Comparison of ENCODE assay signal across 15 mouse cellular contexts in genomic region chr7:34722151-34722550, GRCm38 (mm10).
DNase-seq lines count a peak whose midpoint lies in the region; ATAC-seq and TF ChIP-seq lines count a peak whose summit lies in the region.
"Had no signal": no experiment of that assay in that cellular context is flagged by ENCODE, and none has a peak within 500 bp of the region (broad histone marks: within the 10 kb centered on the region; RNA-seq: fewer than 3 reads in every experiment).

No protein-coding gene starts in this region.

- 0 out of 2 replicates have a peak, but pooled peaks cover 4% of the 10 kb centered on the region for H3K9me3 ChIP-seq in forebrain, embryonic 12.5 days
- H3K9me3 ChIP-seq in forebrain, embryonic 16.5 days (ENCODE audit: control insufficient read depth, low read length), result no peaks in the 10 kb centered on the region; the same call in 1 of the 2 replicates
- no peaks in the 10 kb centered on the region for H3K9me3 ChIP-seq in hindbrain, embryonic 11.5 days (ENCODE audit: control insufficient read depth, low read length)
- no peaks in the 10 kb centered on the region for H3K9me3 ChIP-seq in hindbrain, embryonic 16.5 days (ENCODE audit: control insufficient read depth, low read length)
- H3K9me3 ChIP-seq in midbrain, embryonic 13.5 days, result no peaks in the 10 kb centered on the region
- H3K9me3 ChIP-seq in midbrain, embryonic 11.5 days (ENCODE audit: control insufficient read depth, low read length), result no peaks in the 10 kb centered on the region
- no peaks in the 10 kb centered on the region for H3K9me3 ChIP-seq in neural tube, embryonic 14.5 days (ENCODE audit: control insufficient read depth, low read length)
- no peaks in the 10 kb centered on the region for H3K9me3 ChIP-seq in intestine, postnatal 0 days (ENCODE audit: control insufficient read depth)
- H3K9me3 ChIP-seq: embryonic facial prominence, embryonic 15.5 days; liver, embryonic 15.5 days had no signal

- 50% methylated on average over 8 of the region's 8 CpGs for WGBS in forebrain, embryonic 12.5 days
- WGBS in forebrain, embryonic 16.5 days, result 39% methylated on average over 8 of the region's 8 CpGs
- 29% methylated on average over 8 of the region's 8 CpGs for WGBS in hindbrain, embryonic 11.5 days
- WGBS in hindbrain, embryonic 16.5 days, result 36% methylated on average over 8 of the region's 8 CpGs
- 50% methylated on average over 8 of the region's 8 CpGs for WGBS in midbrain, embryonic 13.5 days
- WGBS in midbrain, embryonic 11.5 days, result 55% methylated on average over 8 of the region's 8 CpGs
- 32% methylated on average over 8 of the region's 8 CpGs for WGBS in neural tube, embryonic 14.5 days
- WGBS in intestine, postnatal 0 days, result 34% methylated on average over 8 of the region's 8 CpGs

- no peak for DNase-seq in hindbrain, embryonic 11.5 days (ENCODE audit: low spot score)
- DNase-seq in midbrain, embryonic 11.5 days (ENCODE audit: low spot score, missing footprints), result no peak
- DNase-seq: cerebellum, adult 11 months; kidney, adult 18-20 months; right cerebral cortex, postnatal 25 days; thymus, postnatal 14 days had no signal

- peak overlapping the region; percentile 46; the same call in 1 of the 2 replicates for H3K27ac ChIP-seq in forebrain, embryonic 12.5 days
- H3K27ac ChIP-seq in forebrain, embryonic 16.5 days (ENCODE audit: low read length), result no peak overlapping the region
- H3K27ac ChIP-seq in hindbrain, embryonic 11.5 days (ENCODE audit: low read depth, low read length), result 0 out of 2 replicates have a peak overlapping the region, but pooled peaks have one; percentile 17
- H3K27ac ChIP-seq in hindbrain, embryonic 16.5 days (ENCODE audit: low read depth, low read length), result no peak overlapping the region
- peak overlapping the region; percentile 56; the same call in 1 of the 2 replicates for H3K27ac ChIP-seq in midbrain, embryonic 13.5 days
- no peak overlapping the region; the same call in 1 of the 2 replicates for H3K27ac ChIP-seq in midbrain, embryonic 11.5 days (ENCODE audit: low read depth, low read length)
- peak overlapping the region; percentile 29; the same call in 1 of the 2 replicates for H3K27ac ChIP-seq in neural tube, embryonic 14.5 days (ENCODE audit: low read depth, low read length)
- H3K27ac ChIP-seq in intestine, postnatal 0 days (ENCODE audit: low read depth, low read length), result no peak overlapping the region
- H3K27ac ChIP-seq: embryonic facial prominence, embryonic 15.5 days; liver, embryonic 15.5 days had no signal

- no peak overlapping the region for H3K4me2 ChIP-seq in forebrain, embryonic 12.5 days
- no peak overlapping the region for H3K4me2 ChIP-seq in forebrain, embryonic 16.5 days (ENCODE audit: low read length)
- no peak overlapping the region for H3K4me2 ChIP-seq in hindbrain, embryonic 11.5 days (replicated peaks; ENCODE audit: low read depth, low read length)
- H3K4me2 ChIP-seq in hindbrain, embryonic 16.5 days (ENCODE audit: low read length), result no peak overlapping the region
- no peak overlapping the region for H3K4me2 ChIP-seq in midbrain, embryonic 13.5 days (replicated peaks)
- H3K4me2 ChIP-seq in midbrain, embryonic 11.5 days, result no peak overlapping the region
- H3K4me2 ChIP-seq in neural tube, embryonic 14.5 days (ENCODE audit: low read depth, low read length), result no peak overlapping the region
- no peak overlapping the region for H3K4me2 ChIP-seq in intestine, postnatal 0 days (replicated peaks; ENCODE audit: low read depth)
- H3K4me2 ChIP-seq: embryonic facial prominence, embryonic 15.5 days; liver, embryonic 15.5 days had no signal

- ATAC-seq in forebrain, embryonic 12.5 days (ENCODE audit: low FRiP score), result no peak
- no peak for ATAC-seq in forebrain, embryonic 16.5 days
- ATAC-seq in hindbrain, embryonic 11.5 days (ENCODE audit: low FRiP score), result no peak
- no peak for ATAC-seq in hindbrain, embryonic 16.5 days
- no peak for ATAC-seq in midbrain, embryonic 13.5 days
- ATAC-seq in midbrain, embryonic 11.5 days (ENCODE audit: low FRiP score), result no peak
- ATAC-seq in neural tube, embryonic 14.5 days (ENCODE audit: low read depth), result no peak
- ATAC-seq in intestine, postnatal 0 days, result no peak

- H3K9ac ChIP-seq in forebrain, embryonic 12.5 days, result peak overlapping the region; percentile 17
- H3K9ac ChIP-seq in forebrain, embryonic 16.5 days (replicated peaks; ENCODE audit: low read depth, low read length), result no peak overlapping the region
- H3K9ac ChIP-seq in hindbrain, embryonic 11.5 days (ENCODE audit: low read depth, low read length), result no peak overlapping the region
- H3K9ac ChIP-seq in hindbrain, embryonic 16.5 days (ENCODE audit: low read depth, low read length), result no peak overlapping the region
- H3K9ac ChIP-seq in midbrain, embryonic 13.5 days (replicated peaks), result peak overlapping the region; percentile 25; the same call in 1 of the 2 replicates
- H3K9ac ChIP-seq in midbrain, embryonic 11.5 days (ENCODE audit: low read length), result no peak overlapping the region
- no peak overlapping the region for H3K9ac ChIP-seq in neural tube, embryonic 14.5 days (replicated peaks; ENCODE audit: low read depth, low read length)
- no peak overlapping the region for H3K9ac ChIP-seq in intestine, postnatal 0 days (ENCODE audit: low read depth, low read length)
- H3K9ac ChIP-seq: embryonic facial prominence, embryonic 15.5 days; liver, embryonic 15.5 days had no signal

- no peaks in the 10 kb centered on the region for H3K27me3 ChIP-seq in forebrain, embryonic 12.5 days
- no peaks in the 10 kb centered on the region for H3K27me3 ChIP-seq in forebrain, embryonic 16.5 days (replicated peaks; ENCODE audit: control insufficient read depth, insufficient read depth, low read length)
- H3K27me3 ChIP-seq in hindbrain, embryonic 11.5 days (ENCODE audit: control insufficient read depth, insufficient read depth, low read length), result no peaks in the 10 kb centered on the region
- no peaks in the 10 kb centered on the region for H3K27me3 ChIP-seq in hindbrain, embryonic 16.5 days (replicated peaks; ENCODE audit: control insufficient read depth, insufficient read depth, low read length)
- no peaks in the 10 kb centered on the region for H3K27me3 ChIP-seq in midbrain, embryonic 13.5 days
- no peaks in the 10 kb centered on the region for H3K27me3 ChIP-seq in midbrain, embryonic 11.5 days (ENCODE audit: control insufficient read depth, insufficient read depth, low read length)
- no peaks in the 10 kb centered on the region for H3K27me3 ChIP-seq in neural tube, embryonic 14.5 days (ENCODE audit: control insufficient read depth, insufficient read depth, low read length)
- H3K27me3 ChIP-seq in intestine, postnatal 0 days (replicated peaks; ENCODE audit: control insufficient read depth, insufficient read depth, low read length), result no peaks in the 10 kb centered on the region

- no peak overlapping the region for H3K4me3 ChIP-seq in forebrain, embryonic 12.5 days (replicated peaks)
- H3K4me3 ChIP-seq in forebrain, embryonic 16.5 days (replicated peaks; ENCODE audit: low read length), result no peak overlapping the region
- H3K4me3 ChIP-seq in hindbrain, embryonic 11.5 days (ENCODE audit: low read depth, low read length), result no peak overlapping the region
- no peak overlapping the region for H3K4me3 ChIP-seq in hindbrain, embryonic 16.5 days (ENCODE audit: low read length)
- H3K4me3 ChIP-seq in midbrain, embryonic 13.5 days (replicated peaks), result no peak overlapping the region
- no peak overlapping the region for H3K4me3 ChIP-seq in midbrain, embryonic 11.5 days (ENCODE audit: low read depth, low read length)
- no peak overlapping the region for H3K4me3 ChIP-seq in neural tube, embryonic 14.5 days (ENCODE audit: low read depth, low read length)
- H3K4me3 ChIP-seq in intestine, postnatal 0 days (ENCODE audit: low read depth, low read length), result no peak overlapping the region
- H3K4me3 ChIP-seq: embryonic facial prominence, embryonic 15.5 days; liver, embryonic 15.5 days had no signal

- no peak for TF ChIP-seq CTCF in intestine, postnatal 0 days (IDR thresholded peaks at IDR 0.05; ENCODE audit: low read depth)

- H3K4me1 ChIP-seq in forebrain, embryonic 12.5 days, result peaks cover 51% of the 10 kb centered on the region
- H3K4me1 ChIP-seq in forebrain, embryonic 16.5 days (replicated peaks; ENCODE audit: control insufficient read depth, insufficient read depth, low read length), result peaks cover 11% of the 10 kb centered on the region
- H3K4me1 ChIP-seq in hindbrain, embryonic 11.5 days (replicated peaks; ENCODE audit: control insufficient read depth, insufficient read depth, low read length), result peaks cover 13% of the 10 kb centered on the region
- peaks cover 10% of the 10 kb centered on the region for H3K4me1 ChIP-seq in hindbrain, embryonic 16.5 days (ENCODE audit: control insufficient read depth, insufficient read depth, low read depth, low read length)
- H3K4me1 ChIP-seq in midbrain, embryonic 13.5 days (replicated peaks), result peaks cover 48% of the 10 kb centered on the region
- peaks cover 21% of the 10 kb centered on the region for H3K4me1 ChIP-seq in midbrain, embryonic 11.5 days (ENCODE audit: control insufficient read depth, insufficient read depth, low read length)
- peaks cover 3% of the 10 kb centered on the region; the same call in 1 of the 2 replicates for H3K4me1 ChIP-seq in neural tube, embryonic 14.5 days (ENCODE audit: control insufficient read depth, insufficient read depth, low read length)
- H3K4me1 ChIP-seq in intestine, postnatal 0 days (replicated peaks; ENCODE audit: control insufficient read depth, insufficient read depth, low read length), result no peaks in the 10 kb centered on the region
- H3K4me1 ChIP-seq: liver, embryonic 15.5 days had no signal

- no peaks in the 10 kb centered on the region for H3K36me3 ChIP-seq in forebrain, embryonic 12.5 days (replicated peaks)
- H3K36me3 ChIP-seq in forebrain, embryonic 16.5 days (ENCODE audit: control insufficient read depth, insufficient read depth), result no peaks in the 10 kb centered on the region
- H3K36me3 ChIP-seq in hindbrain, embryonic 11.5 days (ENCODE audit: control insufficient read depth, insufficient read depth, low read length), result no peaks in the 10 kb centered on the region
- H3K36me3 ChIP-seq in hindbrain, embryonic 16.5 days (ENCODE audit: control insufficient read depth, insufficient read depth, low read length), result no peaks in the 10 kb centered on the region
- no peaks in the 10 kb centered on the region for H3K36me3 ChIP-seq in midbrain, embryonic 13.5 days
- no peaks in the 10 kb centered on the region for H3K36me3 ChIP-seq in midbrain, embryonic 11.5 days (ENCODE audit: control insufficient read depth, insufficient read depth, low read length)
- H3K36me3 ChIP-seq in neural tube, embryonic 14.5 days (ENCODE audit: control insufficient read depth, insufficient read depth, low read length), result no peaks in the 10 kb centered on the region
- H3K36me3 ChIP-seq in intestine, postnatal 0 days (ENCODE audit: control insufficient read depth, insufficient read depth), result no peaks in the 10 kb centered on the region
- H3K36me3 ChIP-seq: embryonic facial prominence, embryonic 15.5 days; G1E; liver, embryonic 15.5 days had no signal

Comparison
In these comparisons a context has a peak if more than half of its experiments do, and no peak if none do; other contexts are left out.
1. H3K27ac ChIP-seq: peak in forebrain, embryonic 12.5 days (single experiment), hindbrain, embryonic 11.5 days (single experiment), midbrain, embryonic 13.5 days (single experiment) and neural tube, embryonic 14.5 days (single experiment); none in forebrain, embryonic 16.5 days (single experiment), hindbrain, embryonic 16.5 days (single experiment), midbrain, embryonic 11.5 days (single experiment) and intestine, postnatal 0 days (single experiment).
2. H3K9ac ChIP-seq: peak in forebrain, embryonic 12.5 days (single experiment) and midbrain, embryonic 13.5 days (single experiment); none in forebrain, embryonic 16.5 days (single experiment), hindbrain, embryonic 11.5 days (single experiment), hindbrain, embryonic 16.5 days (single experiment), midbrain, embryonic 11.5 days (single experiment), neural tube, embryonic 14.5 days (single experiment) and intestine, postnatal 0 days (single experiment).